Mouse (Mus musculus): ENCODE measurements around the gene Junb.

DNA sequence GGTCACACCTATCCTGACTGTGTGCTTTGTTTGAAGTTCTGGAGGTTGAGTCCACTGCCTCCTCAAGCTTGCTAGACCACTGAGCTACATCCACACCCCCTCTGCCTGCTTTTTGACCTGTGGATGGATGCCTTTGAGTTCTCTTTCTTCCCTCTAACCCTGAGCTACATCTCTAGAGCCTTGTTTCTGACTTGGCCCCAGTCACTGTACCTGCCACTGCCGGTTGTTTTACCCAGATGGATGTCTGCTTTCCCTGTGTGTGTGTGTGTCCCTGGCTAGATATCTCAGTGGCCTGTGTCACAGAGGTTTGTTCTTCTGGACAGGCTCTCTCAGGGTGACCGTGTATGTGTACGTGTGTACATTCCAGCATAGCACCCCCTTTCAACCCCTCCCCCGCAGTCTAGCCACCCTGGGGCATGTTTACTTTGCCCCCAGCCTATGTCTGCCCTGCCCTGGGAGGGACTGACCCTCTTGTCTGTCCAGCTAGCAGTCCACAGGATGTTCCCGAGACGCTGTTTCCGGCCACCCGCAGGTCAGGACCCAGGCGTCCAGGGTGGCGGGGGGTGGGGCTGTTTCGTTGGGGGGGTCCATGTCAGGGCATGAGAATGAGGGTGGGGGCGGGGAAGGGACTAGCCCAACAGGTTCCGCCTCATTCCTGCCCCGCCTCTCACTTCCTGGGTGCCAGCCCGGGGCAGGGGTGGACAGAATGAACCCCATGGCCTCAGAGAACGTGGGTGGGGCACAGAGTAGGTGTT is 6.0 kb upstream of the Junb start:
- TF ChIP-seq CTCF (IDR thresholded peaks at IDR 0.05; ENCODE audit: borderline replicate concordance, control insufficient read depth, extremely low read depth, insufficient read depth, low read length, poor library complexity) (no peak), POLR2A (IDR thresholded peaks at IDR 0.05; ENCODE audit: control insufficient read depth, extremely low read depth, insufficient read depth, low read length, poor library complexity) (no peak)

All from thymus, adult 2 months (tissue).